Mouse (Mus musculus): ENCODE measurements around the gene Sash3. TPM values are rescaled to one million over a fixed set of nuclear protein-coding genes. Genes with fewer than 3 reads are reported as not detected.

Sash3 gene
- 0.93 and 1.3 TPM in 2 replicates for polyA plus RNA-seq (2016; fragmentation: Nextera tagmentation; extraction: Ambion mirVana)

- Histone ChIP-seq H3K36me3 (no peaks in the 10 kb centered on the region), H3K4me3 (replicated peaks) (no peak within 1 kb of the TSS), H3K9me3 (no peaks in the 10 kb centered on the region), H3K9ac (replicated peaks) (no peak within 1 kb of the TSS), H3K27me3 (no peaks in the 10 kb centered on the region; the same call in 1 of the 2 replicates), H3K27ac (no peak within 1 kb of the TSS), H3K4me2 (no peak within 1 kb of the TSS), H3K4me1 (replicated peaks) (no peaks in the 10 kb centered on the region)
- ATAC-seq (ENCODE audit: insufficient number of reproducible peaks, insufficient read depth, low FRiP score, low TSS enrichment, low read depth) = no peak
- WGBS = 83% methylated on average over 4 of the region's 4 CpGs
These were observed at the start of gene Sash3 for GRCm38 (mm10) chrX:48146262-48146661. TSS of gene Sash3 (plus strand) at chrX:48146436.

DNA sequence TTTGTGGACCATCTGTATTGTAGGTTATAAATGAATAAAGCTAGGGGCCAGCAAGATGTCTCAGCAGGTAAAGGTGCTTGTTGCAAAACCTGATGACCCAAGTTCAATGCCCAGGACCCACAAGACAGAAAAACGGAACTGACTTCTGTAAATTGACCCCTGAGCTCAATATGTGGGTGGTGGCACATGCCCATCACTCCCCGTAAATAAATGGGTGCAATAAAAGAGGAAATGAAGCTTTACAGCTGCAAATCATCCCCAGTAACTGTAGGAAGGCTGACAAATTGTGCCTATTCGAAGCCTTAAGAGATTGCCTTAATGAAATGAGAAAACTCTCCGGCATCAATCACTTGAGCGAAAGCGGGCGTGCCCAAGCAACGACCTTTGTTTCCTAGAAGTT, 49.7 kb upstream of the Sash3 start:
- H3K4me1 ChIP-seq (replicated peaks) = no peaks in the 10 kb centered on the region
- no peak for ATAC-seq (ENCODE audit: insufficient number of reproducible peaks, insufficient read depth, low FRiP score, low TSS enrichment, low read depth)
- 54% methylated on average over 8 of the region's 8 CpGs for WGBS

GRCm38 (mm10) chrX:48098470-48099129, 47.6 kb upstream of the Sash3 start:
- no peak overlapping the region for H3K27ac ChIP-seq
- no peak overlapping the region for H3K4me2 ChIP-seq
- H3K9ac ChIP-seq (replicated peaks) = no peak overlapping the region
- no peaks in the 10 kb centered on the region for H3K36me3 ChIP-seq
- H3K4me1 ChIP-seq (replicated peaks) = no peaks in the 10 kb centered on the region
- H3K9me3 ChIP-seq = no peaks in the 10 kb centered on the region
- no peaks in the 10 kb centered on the region for H3K27me3 ChIP-seq
- no peak overlapping the region for H3K4me3 ChIP-seq (replicated peaks)
- WGBS = 85% methylated on average over 9 of the region's 9 CpGs
- ATAC-seq (ENCODE audit: insufficient number of reproducible peaks, insufficient read depth, low FRiP score, low TSS enrichment, low read depth) = no peak

More for the DNA sequence above, 49.7 kb upstream of the Sash3 start:
- peaks cover 3% of the 10 kb centered on the region; the same call in 1 of the 2 replicates for H3K27me3 ChIP-seq
- H3K36me3 ChIP-seq = no peaks in the 10 kb centered on the region
- no peaks in the 10 kb centered on the region for H3K9me3 ChIP-seq
- H3K27ac ChIP-seq = no peak overlapping the region
- no peak overlapping the region for H3K9ac ChIP-seq (replicated peaks)
- no peak overlapping the region for H3K4me2 ChIP-seq
- no peak overlapping the region for H3K4me3 ChIP-seq (replicated peaks)

DNA sequence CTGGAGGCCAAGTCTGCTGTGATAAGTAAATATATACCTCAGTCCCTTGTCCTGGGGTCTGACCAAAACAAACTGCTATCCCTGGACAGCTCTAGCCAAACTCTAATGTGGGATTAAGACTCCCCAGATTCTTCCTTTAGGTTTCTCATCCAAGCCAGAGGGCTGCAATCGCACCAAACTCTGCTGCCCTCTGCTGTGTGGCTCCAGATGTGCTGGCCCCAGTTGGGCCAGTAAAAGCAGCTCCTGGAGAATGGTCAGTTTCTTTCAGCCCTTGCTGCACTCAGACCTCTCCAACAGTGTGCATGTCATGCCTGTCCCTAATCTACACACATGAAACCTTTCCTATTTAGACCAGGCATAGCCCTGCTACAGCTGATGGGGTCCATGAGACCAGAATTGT, 46.4 kb upstream of the Sash3 start:
- no peak for ATAC-seq (ENCODE audit: insufficient number of reproducible peaks, insufficient read depth, low FRiP score, low TSS enrichment, low read depth)
- no peak overlapping the region for H3K4me2 ChIP-seq
- no peak overlapping the region for H3K9ac ChIP-seq (replicated peaks)
- H3K36me3 ChIP-seq = no peaks in the 10 kb centered on the region
- H3K9me3 ChIP-seq = no peaks in the 10 kb centered on the region
- H3K4me1 ChIP-seq (replicated peaks) = no peaks in the 10 kb centered on the region
- H3K4me3 ChIP-seq (replicated peaks) = no peak overlapping the region
- 48% methylated on average over 1 of the region's 1 CpGs for WGBS
- no peak overlapping the region for H3K27ac ChIP-seq
- H3K27me3 ChIP-seq = no peaks in the 10 kb centered on the region

- no peaks in the 10 kb centered on the region for H3K27me3 ChIP-seq
- H3K9me3 ChIP-seq = no peaks in the 10 kb centered on the region
- no peak overlapping the region for H3K4me3 ChIP-seq (replicated peaks)
- H3K36me3 ChIP-seq = no peaks in the 10 kb centered on the region
- no peak overlapping the region for H3K4me2 ChIP-seq
- no peak for ATAC-seq (ENCODE audit: insufficient number of reproducible peaks, insufficient read depth, low FRiP score, low TSS enrichment, low read depth)
- H3K4me1 ChIP-seq (replicated peaks) = no peaks in the 10 kb centered on the region
- no peak overlapping the region for H3K9ac ChIP-seq (replicated peaks)
- no peak overlapping the region for H3K27ac ChIP-seq
- WGBS = 86% methylated on average over 3 of the region's 3 CpGs
These were observed 43.0 kb upstream of the Sash3 start for GRCm38 (mm10) chrX:48103256-48103655.

DNA sequence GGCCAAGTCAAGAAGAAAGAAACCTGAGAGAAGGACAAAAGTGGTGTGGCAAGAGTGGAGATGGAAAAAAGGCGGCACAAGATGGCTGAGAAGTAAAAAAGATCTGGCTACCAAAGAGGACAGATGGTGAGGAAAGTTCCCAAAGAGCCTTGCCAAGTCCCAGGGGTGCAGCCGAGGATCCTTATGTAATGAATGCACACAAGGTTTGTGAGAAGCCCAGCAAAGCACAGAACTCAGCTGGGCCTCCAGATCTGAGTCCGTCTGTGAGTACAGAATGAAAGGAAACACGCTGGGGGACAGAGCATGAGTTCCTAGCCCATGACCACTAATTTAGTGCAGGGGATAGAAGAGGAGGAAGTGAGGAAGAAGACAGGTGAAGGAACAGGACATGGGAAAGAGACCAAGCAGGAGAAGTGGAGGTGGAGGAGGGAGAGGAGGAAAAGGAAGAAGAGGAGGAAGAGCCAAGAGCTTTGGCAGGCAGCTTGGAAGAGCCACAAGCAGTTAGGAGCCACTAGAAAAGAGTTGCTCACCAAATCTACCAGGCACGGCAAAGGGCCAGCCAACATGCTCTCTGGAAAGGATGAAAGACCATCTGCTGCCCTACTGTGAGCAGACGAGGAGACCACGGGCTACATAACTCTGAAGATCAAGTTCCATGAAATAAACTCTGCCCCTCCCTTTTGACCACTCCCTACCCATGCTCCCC, 41.3 kb upstream of the Sash3 start:
- H3K4me1 ChIP-seq (replicated peaks) = peaks cover 5% of the 10 kb centered on the region; the same call in 1 of the 2 replicates
- no peaks in the 10 kb centered on the region for H3K9me3 ChIP-seq
- H3K9ac ChIP-seq (replicated peaks) = no peak overlapping the region
- no peak overlapping the region for H3K4me2 ChIP-seq
- ATAC-seq (ENCODE audit: insufficient number of reproducible peaks, insufficient read depth, low FRiP score, low TSS enrichment, low read depth) = no peak
- 79% methylated on average over 7 of the region's 7 CpGs for WGBS
- H3K27ac ChIP-seq = no peak overlapping the region
- no peaks in the 10 kb centered on the region for H3K27me3 ChIP-seq
- H3K36me3 ChIP-seq = no peaks in the 10 kb centered on the region
- no peak overlapping the region for H3K4me3 ChIP-seq (replicated peaks)

GRCm38 (mm10) chrX:48106226-48106625, 40.0 kb upstream of the Sash3 start:
- Histone ChIP-seq H3K27ac (no peak overlapping the region), H3K4me2 (no peak overlapping the region), H3K9ac (replicated peaks) (no peak overlapping the region), H3K36me3 (no peaks in the 10 kb centered on the region), H3K9me3 (no peaks in the 10 kb centered on the region), H3K4me3 (replicated peaks) (no peak overlapping the region), H3K27me3 (no peaks in the 10 kb centered on the region), H3K4me1 (replicated peaks) (peaks cover 5% of the 10 kb centered on the region; the same call in 1 of the 2 replicates)
- WGBS = 90% methylated on average over 3 of the region's 3 CpGs
- no peak for ATAC-seq (ENCODE audit: insufficient number of reproducible peaks, insufficient read depth, low FRiP score, low TSS enrichment, low read depth)

DNA sequence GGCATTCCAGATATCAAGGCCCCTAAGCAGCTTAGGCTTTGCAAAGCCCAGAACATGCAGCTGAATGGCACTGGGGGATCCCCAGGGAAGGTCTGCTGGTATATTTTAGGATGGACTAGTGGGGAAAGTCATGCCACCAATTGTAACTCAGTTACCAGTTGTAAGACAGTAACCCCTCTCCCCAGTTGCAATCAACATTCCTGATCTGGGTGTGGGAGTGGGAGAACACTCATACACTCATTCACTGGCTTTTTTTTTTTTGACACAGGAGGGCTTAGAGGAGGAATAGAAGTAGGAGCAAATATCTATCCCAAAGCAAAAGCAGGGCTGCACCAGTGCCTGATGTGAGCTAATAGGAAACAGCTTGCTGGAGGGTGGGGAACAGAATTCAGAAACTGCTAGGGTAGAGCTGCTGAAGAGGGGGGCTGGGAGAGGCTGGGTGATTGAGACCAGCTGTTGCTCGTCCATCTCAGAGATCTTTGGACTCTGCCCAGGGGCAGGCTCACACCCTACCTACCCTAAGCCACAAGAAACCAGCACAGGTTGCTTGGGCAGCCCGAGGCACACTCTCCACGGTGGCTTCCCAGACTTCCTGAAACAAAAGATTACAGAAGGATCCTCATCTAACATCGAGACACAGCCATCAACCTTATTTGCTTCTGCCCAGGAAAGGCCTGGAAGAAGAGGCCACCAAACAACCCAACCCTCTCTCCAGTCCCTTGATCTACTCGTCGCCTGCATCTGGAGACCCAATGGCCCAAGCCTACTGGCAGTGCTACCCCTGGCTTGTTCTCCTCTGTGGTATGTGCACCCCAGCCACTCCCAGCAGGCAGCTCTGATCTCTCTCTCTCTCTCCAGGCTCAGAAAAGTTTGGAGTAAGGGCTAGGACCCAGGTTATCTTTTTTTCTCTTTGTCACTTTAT, 37.6 kb upstream of the Sash3 start, which contains the start of gene Xpnpep2:
Gene Xpnpep2 (plus strand): TSS at position 332 of the 922 bp plus-strand sequence.
- H3K9me3 ChIP-seq = no peaks in the 10 kb centered on the region
- no peak within 1 kb of the TSS; the same call in 1 of the 2 replicates for H3K4me2 ChIP-seq
- no peak within 1 kb of the TSS for H3K9ac ChIP-seq (replicated peaks)
- no peaks in the 10 kb centered on the region for H3K36me3 ChIP-seq
- peaks cover 5% of the 10 kb centered on the region; the same call in 1 of the 2 replicates for H3K4me1 ChIP-seq (replicated peaks)
- no peak within 1 kb of the TSS for H3K4me3 ChIP-seq (replicated peaks)
- 32% methylated on average over 6 of the region's 6 CpGs for WGBS
- H3K27me3 ChIP-seq = 0 out of 2 replicates have a peak, but pooled peaks cover 3% of the 10 kb centered on the region
- peak within 1 kb of the TSS; percentile 77 for H3K27ac ChIP-seq
- peak; percentile 37; the same call in 1 of the 2 replicates for ATAC-seq (ENCODE audit: insufficient number of reproducible peaks, insufficient read depth, low FRiP score, low TSS enrichment, low read depth)

DNA sequence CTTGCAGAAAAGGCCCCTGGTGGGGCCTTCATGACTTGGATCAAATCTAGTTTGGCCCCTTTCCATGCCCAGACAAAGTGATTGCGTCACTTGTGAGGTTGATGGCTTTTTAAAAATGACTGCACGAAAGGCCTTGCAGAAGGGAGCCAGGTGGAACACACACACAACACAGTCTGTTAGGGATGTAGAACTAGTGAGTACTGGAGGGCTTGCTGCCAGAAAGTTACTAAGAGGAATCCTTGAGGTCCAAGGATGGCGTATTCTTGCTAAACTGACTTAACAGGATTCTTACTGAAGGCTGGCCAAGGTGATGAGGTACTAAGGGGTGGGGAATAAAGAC, 37.0 kb upstream of the Sash3 start:
- Histone ChIP-seq H3K27me3 (0 out of 2 replicates have a peak, but pooled peaks cover 3% of the 10 kb centered on the region), H3K4me2 (no peak overlapping the region), H3K9ac (replicated peaks) (no peak overlapping the region), H3K4me3 (replicated peaks) (no peak overlapping the region), H3K4me1 (replicated peaks) (peaks cover 5% of the 10 kb centered on the region; the same call in 1 of the 2 replicates), H3K36me3 (no peaks in the 10 kb centered on the region), H3K27ac (no peak overlapping the region), H3K9me3 (no peaks in the 10 kb centered on the region)
- ATAC-seq (ENCODE audit: insufficient number of reproducible peaks, insufficient read depth, low FRiP score, low TSS enrichment, low read depth) = no peak
- 81% methylated on average over 3 of the region's 3 CpGs for WGBS

DNA sequence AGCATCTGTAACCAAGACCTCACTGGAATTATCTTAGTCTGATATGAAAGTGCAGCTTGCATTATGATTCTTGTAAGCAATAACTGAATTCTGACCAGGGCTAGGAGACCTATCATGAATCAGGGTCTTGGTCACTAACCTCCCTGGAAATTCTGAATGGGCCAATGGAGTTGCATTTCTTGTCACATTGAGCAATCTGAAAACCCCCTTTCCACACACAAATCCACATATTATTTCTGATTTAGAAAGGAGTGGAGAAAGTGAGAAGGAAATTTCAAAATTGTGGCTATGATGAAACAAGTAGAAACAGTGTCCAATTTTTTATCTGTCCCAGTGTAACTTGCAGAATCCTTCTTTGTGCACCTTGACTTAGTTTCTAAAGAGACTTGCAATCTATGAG, 26.9 kb upstream of the Sash3 start:
- no peak for ATAC-seq (ENCODE audit: insufficient number of reproducible peaks, insufficient read depth, low FRiP score, low TSS enrichment, low read depth)
- Histone ChIP-seq H3K4me2 (no peak overlapping the region), H3K4me1 (replicated peaks) (no peaks in the 10 kb centered on the region)

More for the DNA sequence above, 26.9 kb upstream of the Sash3 start:
- Histone ChIP-seq H3K9ac (replicated peaks) (no peak overlapping the region), H3K9me3 (no peaks in the 10 kb centered on the region), H3K36me3 (no peaks in the 10 kb centered on the region), H3K4me3 (replicated peaks) (no peak overlapping the region), H3K27ac (no peak overlapping the region), H3K27me3 (no peaks in the 10 kb centered on the region)
